Mouse (Mus musculus) left cerebral cortex, adult 8-10 months (tissue): ENCODE measurements at regions not wholly inside any gene's neighbourhood (a gene's known extent, or its start where the extent isn't known, plus 50 kb on each side); places are given as distances from the start of the nearest gene placed in this dataset.

Source experiments
- DNase-seq, 2 experiments: peaks; one replicate each; pipeline ENCODE4 v3.0.0; 2022; ENCODE audit warnings: low spot score in 2 of 2

- no peak for DNase-seq
Measured at GRCm38 (mm10) chr15:97504325-97504724, 201.3 kb downstream of the Rpap3 start.

- DNase-seq: peak in 1 of 2 experiments; percentile 63
Measured at GRCm38 (mm10) chr15:97502056-97502455, 203.6 kb downstream of the Rpap3 start.

GRCm38 (mm10) chr15:97501420-97501819 is 204.2 kb downstream of the Rpap3 start:
- DNase-seq: no peak

GRCm38 (mm10) chr15:97499821-97500385 is 205.7 kb downstream of the Rpap3 start:
- no peak for DNase-seq

GRCm38 (mm10) chr15:97499240-97499639 is 206.4 kb downstream of the Rpap3 start:
- no peak for DNase-seq

GRCm38 (mm10) chr15:97498375-97498774 is 207.2 kb downstream of the Rpap3 start:
- DNase-seq: no peak

GRCm38 (mm10) chr15:97496026-97496425 is 209.6 kb downstream of the Rpap3 start:
- no peak for DNase-seq

GRCm38 (mm10) chr15:97493340-97493739 is 212.3 kb downstream of the Rpap3 start:
- DNase-seq: no peak

GRCm38 (mm10) chr15:97491796-97492195 is 213.8 kb downstream of the Rpap3 start:
- no peak for DNase-seq

- no peak for DNase-seq
Measured at GRCm38 (mm10) chr15:97487425-97487824, 218.2 kb downstream of the Rpap3 start.

GRCm38 (mm10) chr15:97471986-97472779 is 225.1 kb upstream of the Amigo2 start:
- no peak for DNase-seq

- DNase-seq: no peak
Measured at GRCm38 (mm10) chr15:97471476-97471875, 224.4 kb upstream of the Amigo2 start.

GRCm38 (mm10) chr15:97469684-97470344 is 222.7 kb upstream of the Amigo2 start:
- DNase-seq: no peak

- no peak for DNase-seq
Measured at GRCm38 (mm10) chr15:97468732-97469683, 221.9 kb upstream of the Amigo2 start.

- DNase-seq: no peak
Measured at GRCm38 (mm10) chr15:97467781-97468485, 220.8 kb upstream of the Amigo2 start.

GRCm38 (mm10) chr15:97466906-97467465 is 219.9 kb upstream of the Amigo2 start:
- DNase-seq: no peak

GRCm38 (mm10) chr15:97466110-97466509 is 219.0 kb upstream of the Amigo2 start:
- no peak for DNase-seq

GRCm38 (mm10) chr15:97465366-97465765 is 218.3 kb upstream of the Amigo2 start:
- DNase-seq: no peak

GRCm38 (mm10) chr15:97464737-97465136 is 217.7 kb upstream of the Amigo2 start:
- DNase-seq: no peak

GRCm38 (mm10) chr15:97462587-97462986 is 215.5 kb upstream of the Amigo2 start:
- no peak for DNase-seq
